Mouse (Mus musculus) kidney, embryonic 15.5 days (tissue): ENCODE data around the gene Gm13271. TPM values are rescaled to one million over a fixed set of nuclear protein-coding genes. Genes with fewer than 3 reads are reported as not detected.
"Not testable (repeated sequence)": the region's sequence is repeated elsewhere in the genome, so short reads cannot be mapped to it uniquely, and the experiment has no call there.

Experiments
- ATAC-seq: fragments of 200-750 bp; cut with Nextera tagmentation; replicated peaks from 2 replicates; pipeline ENCODE4 v1.8.0; 2017; ENCODE audit warnings: moderate TSS enrichment; ENCODE audit not compliant: low FRiP score
- H3K27ac ChIP-seq: fragments of 300-500 bp; sonication (generic); 2 replicates; pipeline ENCODE4 v1.5.1; 2015; ENCODE audit warnings: mild to moderate bottlenecking, inconsistent platforms
- H3K27me3 ChIP-seq: fragments of 300-500 bp; sonication (generic); 2 replicates; pipeline ENCODE4 v1.6.1; 2015; ENCODE audit warnings: inconsistent platforms
- H3K36me3 ChIP-seq: fragments of 300-500 bp; sonication (generic); 2 replicates; pipeline ENCODE4 v1.6.1; 2015; ENCODE audit warnings: inconsistent platforms
- H3K4me1 ChIP-seq: fragments of 300-500 bp; sonication (generic); 2 replicates; pipeline ENCODE4 v1.6.1; 2015; ENCODE audit warnings: inconsistent platforms
- H3K4me2 ChIP-seq: fragments of 300-500 bp; sonication (generic); 2 replicates; pipeline ENCODE4 v1.6.1; 2015; ENCODE audit warnings: moderate library complexity, mild to moderate bottlenecking, inconsistent platforms
- H3K4me3 ChIP-seq: fragments of 300-500 bp; sonication (generic); replicated peaks from 2 replicates; pipeline ENCODE4 v1.5.1; 2015; ENCODE audit warnings: mild to moderate bottlenecking, inconsistent platforms
- H3K9ac ChIP-seq: fragments of 300-500 bp; sonication (generic); 2 replicates; pipeline ENCODE4 v1.6.1; 2015; ENCODE audit warnings: mild to moderate bottlenecking, inconsistent platforms
- H3K9me3 ChIP-seq: fragments of 300-500 bp; sonication (generic); replicated peaks from 2 replicates; pipeline ENCODE4 v1.6.1; 2016; ENCODE audit warnings: inconsistent platforms
- WGBS: fragments of 180-500 bp; shearing (Covaris S2); methylation state at CpG from one replicate; pipeline ENCODE4 v1.1.7; 2015; ENCODE audit warnings: mixed read lengths; 5-methylcytosine and 5-hydroxymethylcytosine counted together
- polyA plus RNA-seq: library from polyadenylated mRNA; unstranded; fragments of >200 nt; fragmentation: Nextera tagmentation; extraction: Ambion mirVana; gene quantifications from 2 replicates; pipeline ENCODE4 v1.2.1, GENCODE M21; 2015

The Gm13271 gene
- polyA plus RNA-seq, 1 experiment from 2014 or later, result not detected

DNA sequence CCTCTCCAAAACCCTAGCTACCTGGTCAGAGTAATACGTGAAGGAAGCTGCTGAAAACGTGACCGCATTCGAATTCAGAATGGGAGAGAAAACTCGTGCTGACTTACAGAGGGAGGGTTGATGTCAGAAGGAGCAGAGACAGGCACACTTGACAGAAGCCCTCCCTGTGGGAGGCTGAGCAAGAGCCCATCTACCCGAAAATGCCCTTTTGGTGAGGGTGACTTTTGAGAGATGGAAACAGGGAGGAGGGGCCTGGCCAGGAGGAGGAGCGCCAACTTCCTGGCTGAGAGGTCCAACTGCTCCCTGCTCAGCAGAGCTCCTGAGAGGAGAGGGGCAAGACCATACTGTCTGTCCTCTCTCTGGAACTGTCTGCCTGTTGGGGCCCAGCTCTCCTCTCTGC is 44.7 kb downstream of the Gm13271 start, which contains the start of gene Gm13285:
Gene Gm13285 (plus strand): TSS at position 301 of the 400 bp plus-strand sequence.
- not testable (repeated sequence) for H3K36me3 ChIP-seq, H3K27me3 ChIP-seq, H3K9ac ChIP-seq, ATAC-seq, H3K4me3 ChIP-seq, H3K9me3 ChIP-seq, H3K4me1 ChIP-seq, H3K27ac ChIP-seq, H3K4me2 ChIP-seq
- 13% methylated on average over 6 of the region's 7 CpGs for WGBS

DNA sequence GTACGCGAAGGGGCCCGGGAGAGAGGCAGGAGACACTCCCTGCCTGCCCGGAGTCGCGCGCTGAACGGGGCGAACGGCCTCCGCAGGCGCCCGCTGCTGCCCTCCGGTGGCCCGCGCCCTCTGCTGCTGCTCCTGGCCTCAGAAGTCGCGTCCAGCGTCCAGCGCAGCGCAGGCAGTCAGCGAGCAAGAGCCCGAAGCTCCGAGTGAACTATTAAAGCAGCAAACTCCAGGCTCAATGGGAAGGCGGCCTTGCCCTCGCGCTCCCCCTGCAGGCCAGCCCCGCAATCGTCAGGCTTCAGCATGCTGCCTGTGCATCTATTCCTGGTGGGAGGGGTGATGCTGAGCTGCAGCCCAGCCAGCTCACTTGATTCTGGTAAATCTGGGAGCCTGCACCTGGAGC is 48.3 kb downstream of the Gm13271 start, which contains the start of gene Gm13287:
Gene Gm13287 (plus strand): TSS at position 301 of the 400 bp plus-strand sequence.
- not testable (repeated sequence) for H3K9ac ChIP-seq, H3K4me3 ChIP-seq, H3K4me1 ChIP-seq, H3K27ac ChIP-seq, H3K36me3 ChIP-seq, H3K27me3 ChIP-seq, H3K4me2 ChIP-seq, ATAC-seq, H3K9me3 ChIP-seq
- WGBS, result no CpG with 5 or more reads among the region's 29 CpGs

Other genes with a start within 250 kb of the Gm13271 start
- not detected in 2 replicates for gene Ifnb1, start 232.1 kb upstream of the Gm13271 start, polyA plus RNA-seq
- gene Ifna15, start 196.6 kb upstream of the Gm13271 start, polyA plus RNA-seq, result not detected in 2 replicates
- not detected in 2 replicates for gene Ifna14, start 183.1 kb upstream of the Gm13271 start, polyA plus RNA-seq
- not detected in 2 replicates for gene Ifna9, start 162.5 kb upstream of the Gm13271 start, polyA plus RNA-seq
- gene Ifna12, start 151.5 kb upstream of the Gm13271 start, polyA plus RNA-seq, result not detected in 2 replicates
- gene C87499, start 120.5 kb upstream of the Gm13271 start, polyA plus RNA-seq, result not detected in 2 replicates
- not detected in 2 replicates for gene Ifna13, start 110.4 kb upstream of the Gm13271 start, polyA plus RNA-seq
- gene Ifna16, start 77.9 kb upstream of the Gm13271 start, polyA plus RNA-seq, result not detected in 2 replicates
- not detected in 2 replicates for gene Ifna2, start 71.0 kb upstream of the Gm13271 start, polyA plus RNA-seq
- gene Ifnab, start 63.5 kb upstream of the Gm13271 start, polyA plus RNA-seq, result not detected in 2 replicates
- gene Gm26566, start 33.1 kb upstream of the Gm13271 start, polyA plus RNA-seq, result 1.1 and 1.2 TPM in 2 replicates
- gene Klhl9, start 32.4 kb upstream of the Gm13271 start, polyA plus RNA-seq, result 95.2 and 103 TPM in 2 replicates
- 0.30 and 0.49 TPM in 2 replicates for gene Gm13283, start 5.3 kb downstream of the Gm13271 start, polyA plus RNA-seq
- gene Gm13290, start 19.0 kb downstream of the Gm13271 start, polyA plus RNA-seq, result 0.23 TPM in 1 of 2 replicates, not detected in the other
- gene Gm13289, start 22.1 kb downstream of the Gm13271 start, polyA plus RNA-seq, result not detected in 2 replicates
- gene Gm13272, start 25.0 kb downstream of the Gm13271 start, polyA plus RNA-seq, result 0.40 TPM in 1 of 2 replicates, not detected in the other
- gene Ifnz, start 27.3 kb downstream of the Gm13271 start, polyA plus RNA-seq, result 0.35 TPM in 1 of 2 replicates, not detected in the other
- not detected in 2 replicates for gene Gm13276, start 30.8 kb downstream of the Gm13271 start, polyA plus RNA-seq
- gene Gm13277, start 33.8 kb downstream of the Gm13271 start, polyA plus RNA-seq, result not detected in 2 replicates
- gene Gm13278, start 36.7 kb downstream of the Gm13271 start, polyA plus RNA-seq, result not detected in 2 replicates
- not detected in 2 replicates for gene Gm13275, start 39.6 kb downstream of the Gm13271 start, polyA plus RNA-seq
- gene Gm13279, start 42.5 kb downstream of the Gm13271 start, polyA plus RNA-seq, result not detected in 2 replicates
- 1.0 and 1.2 TPM in 2 replicates for gene Gm13285, start 44.8 kb downstream of the Gm13271 start, polyA plus RNA-seq
- not detected in 2 replicates for gene Gm13287, start 48.4 kb downstream of the Gm13271 start, polyA plus RNA-seq
- gene Gm13288, start 50.7 kb downstream of the Gm13271 start, polyA plus RNA-seq, result 0.08 TPM in 1 of 2 replicates, not detected in the other
- not detected in 2 replicates for gene Ifna7, start 61.4 kb downstream of the Gm13271 start, polyA plus RNA-seq
- gene Ifna11, start 65.1 kb downstream of the Gm13271 start, polyA plus RNA-seq, result not detected in 2 replicates
- not detected in 2 replicates for gene Ifna6, start 72.5 kb downstream of the Gm13271 start, polyA plus RNA-seq
- not detected in 2 replicates for gene Ifna5, start 80.7 kb downstream of the Gm13271 start, polyA plus RNA-seq
- gene Ifna4, start 87.0 kb downstream of the Gm13271 start, polyA plus RNA-seq, result not detected in 2 replicates
- not detected in 2 replicates for gene Ifna1, start 95.2 kb downstream of the Gm13271 start, polyA plus RNA-seq
- gene Ifne, start 125.3 kb downstream of the Gm13271 start, polyA plus RNA-seq, result not detected in 2 replicates